Mouse (Mus musculus) testis, postnatal 14 days (tissue): ENCODE results near the gene Ctnna3.
"Not testable (repeated sequence)": the region's sequence is repeated elsewhere in the genome, so short reads cannot be mapped to it uniquely, and the experiment has no call there.

Experiments used
- DNase-seq: peaks from one replicate; pipeline ENCODE4 v3.0.0; 2021; ENCODE audit warnings: low spot score

Gene Ctnna3

DNA sequence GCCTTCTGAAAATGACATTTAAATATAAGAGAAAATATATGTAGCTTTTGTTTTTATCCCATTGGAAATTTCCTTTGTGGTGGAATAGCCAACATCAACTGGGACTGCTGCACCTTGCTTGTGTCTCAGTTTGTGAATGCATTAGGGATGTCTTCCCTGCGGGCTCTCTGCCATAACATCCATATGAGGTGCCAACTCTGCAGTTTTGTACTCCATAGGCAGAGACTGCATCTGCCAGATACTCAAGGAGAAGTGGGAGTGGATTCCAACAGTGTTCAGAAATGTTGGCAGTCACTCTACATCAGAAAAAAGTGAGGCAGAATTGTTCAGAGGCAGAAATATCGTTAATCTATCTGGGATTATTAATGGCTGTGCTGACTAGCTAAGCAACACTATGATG, 1158.2 kb downstream of the Ctnna3 start:
- DNase-seq: no peak

DNA sequence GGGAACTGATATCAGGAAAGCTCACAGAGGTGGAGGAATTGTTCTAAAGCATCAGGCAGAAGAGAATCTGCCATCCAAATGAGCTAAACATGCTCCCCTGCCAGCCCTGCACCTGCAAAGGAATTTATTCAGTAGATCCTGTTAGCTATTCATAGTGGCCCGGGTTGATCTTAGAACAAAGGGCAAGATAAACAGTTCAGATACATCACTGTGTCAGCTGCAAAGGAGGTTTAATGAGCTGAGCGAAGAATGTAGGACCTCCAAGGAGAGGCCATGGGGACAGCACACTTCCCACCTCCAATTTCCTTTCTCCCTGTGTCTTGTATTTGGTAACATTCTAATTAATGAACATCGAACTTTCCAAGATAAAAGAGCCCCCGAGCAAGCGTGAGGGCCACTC, 1206.9 kb downstream of the Ctnna3 start:
- DNase-seq: no peak

DNA sequence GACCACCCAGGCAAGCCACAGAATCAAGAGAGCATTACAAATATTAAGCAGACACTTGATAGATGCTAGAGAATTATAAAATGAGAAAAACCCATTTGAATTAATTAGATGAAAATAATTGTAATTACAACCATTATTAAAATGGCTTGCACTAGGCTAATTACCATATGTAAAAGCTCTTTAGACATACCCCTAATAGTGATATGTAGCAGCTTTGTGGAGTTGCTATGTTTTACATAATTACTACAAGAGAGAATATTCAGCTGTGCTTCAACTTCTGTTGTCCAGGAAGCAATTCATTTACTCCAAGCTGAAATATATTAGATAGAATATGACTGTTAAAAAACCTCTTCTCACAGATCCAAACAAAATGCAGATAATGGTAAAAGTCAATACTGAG, 1209.2 kb downstream of the Ctnna3 start:
- no peak for DNase-seq

DNA sequence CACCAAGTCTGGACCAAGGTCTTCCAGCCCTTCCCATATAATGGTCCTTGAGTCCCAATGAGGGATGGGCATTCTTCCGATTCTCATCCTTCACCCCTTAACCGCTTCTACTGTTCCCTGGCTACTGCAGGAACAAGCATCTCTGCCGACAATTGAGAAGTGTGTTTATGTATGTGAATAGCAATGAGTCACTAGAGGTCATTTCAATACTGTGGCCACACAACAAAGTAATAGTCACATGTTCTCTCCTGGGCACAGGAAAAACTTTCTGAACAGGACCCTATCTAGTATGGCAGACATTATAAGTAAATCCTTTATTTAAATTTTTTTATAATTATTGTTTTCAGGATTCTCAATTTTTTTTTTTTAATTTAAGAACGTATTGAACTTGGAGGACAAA, 1211.2 kb downstream of the Ctnna3 start:
- DNase-seq: no peak

DNA sequence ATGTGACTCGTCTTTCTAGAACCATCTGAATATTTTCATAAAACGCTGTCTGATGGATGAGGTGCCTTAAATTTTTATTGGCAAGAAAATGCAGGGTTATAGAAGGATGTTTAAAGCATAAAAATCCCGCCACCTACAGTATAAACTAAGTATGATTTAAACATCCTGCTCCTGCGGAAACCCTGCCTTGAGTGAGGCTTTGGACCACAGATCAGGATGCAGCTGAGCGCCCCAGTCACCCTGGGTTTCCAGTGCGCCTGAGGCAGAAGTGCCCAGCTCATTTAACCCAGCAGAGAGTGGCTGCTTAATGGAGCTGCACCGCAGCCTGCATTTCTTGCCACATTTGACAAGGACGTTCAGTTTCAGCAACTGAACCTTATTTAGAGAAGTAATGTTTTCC, 1211.7 kb downstream of the Ctnna3 start:
- DNase-seq: no peak

DNA sequence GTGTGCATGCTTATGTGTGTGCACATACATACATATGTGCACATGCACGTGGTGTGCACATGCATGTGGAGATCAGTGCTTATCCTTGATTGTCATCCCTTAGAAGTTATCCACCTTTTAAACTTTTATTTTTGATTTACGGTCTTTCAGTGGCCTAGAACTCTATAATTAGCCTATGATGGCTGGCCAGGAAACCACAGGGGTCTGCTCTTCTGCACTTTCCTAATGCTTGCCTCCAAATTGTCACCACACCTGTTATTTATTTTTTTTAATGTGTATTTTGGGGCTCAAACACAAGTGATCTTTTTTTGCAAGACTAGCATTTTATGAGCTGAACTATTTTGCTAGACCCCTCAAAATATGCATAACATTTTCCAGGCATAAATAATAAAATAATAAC, 1214.1 kb downstream of the Ctnna3 start:
- DNase-seq: no peak

DNA sequence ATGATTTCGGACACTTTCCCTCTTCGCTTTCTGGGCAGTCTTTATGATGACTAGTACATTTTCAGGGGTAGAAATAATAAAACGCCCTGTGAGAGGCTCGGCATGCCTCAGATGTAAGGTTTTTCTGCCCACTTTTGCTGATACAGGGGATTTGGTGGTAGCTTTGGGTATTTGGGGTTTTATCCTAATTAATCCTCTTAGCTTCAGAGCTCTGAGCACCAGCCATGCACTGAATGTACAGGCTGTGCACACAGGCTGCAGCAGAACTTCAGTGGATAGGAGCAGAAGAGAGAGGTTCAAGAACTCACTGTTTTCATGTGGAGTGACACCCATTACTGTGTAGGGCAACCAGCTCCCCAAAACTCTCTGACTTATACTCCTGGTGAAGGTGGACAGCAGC, 1231.3 kb downstream of the Ctnna3 start:
- DNase-seq: no peak

DNA sequence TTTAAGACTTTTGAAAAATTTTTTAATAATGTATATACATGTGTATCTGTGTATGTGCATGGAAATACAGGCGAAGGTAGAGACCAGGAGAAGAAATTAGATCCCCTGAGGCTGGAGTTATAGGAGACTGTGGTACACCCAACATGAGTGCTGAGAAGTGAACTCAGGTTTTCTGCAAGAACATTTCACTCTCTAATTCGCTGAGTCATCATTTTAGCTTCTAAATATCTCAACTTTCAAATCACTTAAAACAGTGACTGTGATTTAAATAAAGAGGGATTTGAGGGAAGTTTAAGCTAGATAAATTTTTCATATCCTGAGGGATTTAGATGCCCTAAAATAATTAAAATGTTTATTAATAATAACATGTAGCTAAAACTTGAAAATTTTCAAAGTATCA, 1241.6 kb downstream of the Ctnna3 start:
- no peak for DNase-seq

DNA sequence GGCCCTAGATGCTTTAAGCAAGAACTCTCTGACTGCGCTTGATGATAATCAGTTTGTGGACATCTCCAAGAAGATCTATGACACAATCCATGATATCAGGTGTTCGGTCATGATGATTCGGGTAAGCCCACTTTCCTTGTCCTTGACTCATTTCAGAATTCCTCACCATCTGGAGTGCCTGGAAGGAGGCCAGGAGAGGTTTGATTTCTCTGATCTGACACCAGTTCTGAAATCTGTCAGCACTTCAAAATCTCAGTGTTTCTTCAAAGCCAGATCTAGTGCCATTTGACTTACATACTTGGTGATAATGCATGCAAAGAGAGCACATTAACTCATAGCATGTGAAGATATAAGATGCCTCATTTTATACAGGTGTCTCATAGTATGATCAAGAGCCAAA, 1245.9 kb downstream of the Ctnna3 start:
- no peak for DNase-seq

DNA sequence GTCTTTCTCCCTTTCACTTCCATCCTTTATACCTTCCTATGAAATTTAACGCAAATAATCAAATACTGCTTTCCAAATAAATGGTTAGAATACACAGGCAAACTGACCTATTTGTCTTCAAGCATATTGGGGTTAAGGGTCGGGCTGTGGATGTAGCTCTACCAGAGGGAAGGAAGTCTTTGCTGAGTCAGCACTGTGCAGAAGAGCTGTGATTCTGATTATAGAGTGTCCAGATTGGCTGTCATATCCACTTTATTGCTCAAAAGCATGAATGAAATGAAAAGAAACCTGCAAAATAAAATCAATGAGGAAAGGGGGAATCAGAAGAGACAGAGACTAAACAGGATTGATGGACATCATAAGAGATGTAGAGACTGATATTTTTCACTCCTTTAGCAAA, 1280.1 kb downstream of the Ctnna3 start:
- no peak for DNase-seq

DNA sequence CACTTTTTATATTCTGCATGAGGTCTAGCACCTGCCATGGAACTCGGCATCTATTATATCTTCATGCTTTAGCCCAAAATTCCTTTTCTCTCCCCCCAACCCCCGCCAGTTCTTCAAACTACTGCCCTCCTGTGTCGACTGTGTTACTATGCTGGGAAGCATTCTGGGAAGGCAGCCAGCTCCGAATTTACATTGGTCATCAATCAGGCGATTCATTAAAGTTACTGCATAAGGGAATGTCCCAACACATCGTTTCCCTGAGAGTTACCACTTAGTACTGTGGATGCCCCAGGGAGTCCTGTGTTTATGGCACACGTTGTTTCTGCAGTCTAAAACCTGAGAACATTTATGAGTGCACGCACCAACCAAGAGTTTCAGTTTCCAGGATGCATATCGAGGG, 1288.1 kb downstream of the Ctnna3 start:
- no peak for DNase-seq

DNA sequence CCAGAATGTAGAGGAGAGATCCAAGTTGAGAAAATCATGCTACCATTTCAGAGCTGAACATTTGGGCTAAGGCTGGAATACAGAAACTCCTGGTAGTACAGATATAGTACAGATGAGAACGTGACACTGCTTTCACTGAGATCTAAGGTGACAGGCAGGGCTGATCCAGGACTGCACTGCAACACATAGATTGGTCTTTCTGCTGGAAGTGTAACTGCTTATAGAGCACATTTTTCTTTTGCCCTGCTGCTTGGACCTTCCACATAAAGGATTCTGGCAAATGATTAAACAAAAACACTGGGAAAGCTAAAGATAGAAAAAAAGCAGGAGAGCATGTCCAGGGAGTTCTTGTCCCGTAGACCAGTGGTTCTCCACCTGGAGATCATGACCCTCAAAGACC, 1305.8 kb downstream of the Ctnna3 start:
- DNase-seq: no peak

DNA sequence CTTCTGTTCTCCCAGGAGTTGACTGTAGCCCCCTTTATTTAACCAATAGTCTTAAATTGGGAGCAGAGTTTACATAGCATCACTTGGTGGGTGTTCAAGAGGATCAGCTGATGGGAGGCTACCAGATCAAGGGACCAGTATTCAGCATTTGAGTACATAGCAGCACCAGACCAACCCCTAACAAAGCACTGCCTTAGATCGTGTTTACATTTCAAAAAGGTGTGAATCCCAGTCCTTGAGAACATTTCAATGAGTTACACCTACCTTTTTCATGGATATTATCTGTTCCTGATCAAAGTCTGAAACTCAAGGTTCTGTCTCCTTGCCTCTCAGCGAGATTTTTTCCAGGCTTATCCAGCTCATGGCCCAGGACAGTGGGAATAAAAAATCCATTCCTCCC, 1306.7 kb downstream of the Ctnna3 start:
- DNase-seq: no peak

DNA sequence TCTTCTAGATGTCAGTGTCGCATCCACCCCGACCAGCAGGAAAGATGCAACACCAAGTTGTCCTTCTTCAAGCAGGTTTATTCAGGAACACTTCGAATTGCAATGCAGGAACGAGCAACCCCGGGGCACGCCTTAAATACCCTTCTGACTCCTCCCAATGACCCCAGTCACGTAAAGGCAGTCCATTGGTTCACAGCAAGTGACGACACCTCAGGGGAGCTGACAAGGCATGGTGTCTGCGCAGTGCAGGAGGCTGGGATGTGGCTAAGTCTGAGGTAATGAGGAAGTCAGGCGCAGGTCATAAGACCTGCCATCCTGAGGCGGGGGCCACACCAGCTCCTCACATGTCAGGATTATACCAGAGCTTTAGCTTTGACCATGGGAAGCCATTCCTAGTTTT, 1311.8 kb downstream of the Ctnna3 start:
- DNase-seq: not testable (repeated sequence)

DNA sequence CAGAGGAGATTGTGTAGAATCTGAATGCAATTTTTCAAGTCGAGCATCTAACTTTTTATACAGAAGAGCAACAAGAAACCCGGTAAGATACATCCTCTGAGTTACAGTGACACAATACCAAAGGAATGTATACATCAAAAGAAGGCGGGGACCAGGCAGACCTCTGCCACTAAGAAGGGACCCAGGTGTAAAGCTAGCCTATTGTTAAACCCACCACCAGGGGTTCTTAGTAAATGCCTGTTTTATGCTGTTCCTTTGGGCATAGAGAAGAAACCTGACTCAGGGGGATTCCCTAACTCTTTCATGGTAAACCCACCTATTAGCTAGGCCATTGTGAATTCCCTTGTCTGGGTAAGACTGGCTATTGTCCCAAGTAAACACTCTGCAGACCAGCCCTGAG, 1314.2 kb downstream of the Ctnna3 start:
- DNase-seq: not testable (repeated sequence)

DNA sequence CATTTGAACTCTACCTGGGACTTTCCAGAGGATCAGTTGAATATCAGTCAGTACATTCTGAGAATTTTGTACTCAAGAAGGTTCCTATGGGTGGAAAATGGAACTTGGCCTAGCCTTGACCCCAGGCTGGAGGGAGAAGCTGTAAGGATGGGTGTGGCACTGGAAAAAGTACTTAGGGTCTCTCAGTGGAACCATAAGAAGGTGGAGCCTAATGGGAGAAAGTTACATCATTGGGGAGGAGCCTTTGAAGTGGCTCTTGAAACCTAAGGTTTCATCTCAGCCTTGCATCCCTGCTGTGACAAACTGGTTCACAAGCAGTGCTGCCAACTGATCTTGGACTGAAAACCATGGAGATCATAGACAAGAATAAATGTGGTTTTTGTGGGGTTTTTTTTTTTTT, 1318.8 kb downstream of the Ctnna3 start:
- no peak for DNase-seq

DNA sequence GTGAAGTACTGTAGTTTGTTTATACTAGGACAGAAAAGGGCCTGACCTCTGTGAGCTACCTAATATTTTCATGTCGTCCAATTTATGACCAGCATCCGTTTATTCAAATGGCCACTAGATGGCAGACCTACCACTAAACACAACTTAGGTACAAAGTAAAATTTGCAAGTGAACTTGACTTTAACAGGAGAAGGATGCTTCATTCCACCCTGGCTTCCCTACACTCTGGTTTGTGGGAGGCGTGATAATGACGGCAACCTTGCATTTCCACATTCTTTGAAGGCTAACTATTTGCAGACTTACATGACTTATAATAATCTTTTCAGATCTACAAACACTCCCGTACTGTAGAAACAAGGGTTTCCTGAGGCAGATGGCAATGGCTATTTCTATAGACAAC, 1320.9 kb downstream of the Ctnna3 start:
- no peak for DNase-seq

DNA sequence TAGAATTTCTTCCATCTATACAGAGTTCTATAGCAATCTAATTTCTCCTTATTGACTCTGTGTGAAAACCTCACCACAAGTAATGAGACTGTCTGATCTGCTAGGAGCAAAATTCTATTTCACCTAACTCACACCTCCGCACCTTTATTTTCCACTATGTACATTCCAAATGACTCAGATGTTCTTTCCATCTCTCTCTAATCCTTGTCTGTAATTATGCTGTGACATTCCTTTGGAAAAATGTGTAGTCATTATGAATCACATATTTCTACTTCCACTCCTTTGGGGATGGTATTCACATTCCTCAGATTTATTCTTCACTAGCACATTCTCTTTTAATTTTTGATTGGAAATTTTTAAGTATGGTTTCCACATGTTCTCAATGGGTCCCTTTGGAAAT, 1406.4 kb downstream of the Ctnna3 start:
- DNase-seq: no peak

DNA sequence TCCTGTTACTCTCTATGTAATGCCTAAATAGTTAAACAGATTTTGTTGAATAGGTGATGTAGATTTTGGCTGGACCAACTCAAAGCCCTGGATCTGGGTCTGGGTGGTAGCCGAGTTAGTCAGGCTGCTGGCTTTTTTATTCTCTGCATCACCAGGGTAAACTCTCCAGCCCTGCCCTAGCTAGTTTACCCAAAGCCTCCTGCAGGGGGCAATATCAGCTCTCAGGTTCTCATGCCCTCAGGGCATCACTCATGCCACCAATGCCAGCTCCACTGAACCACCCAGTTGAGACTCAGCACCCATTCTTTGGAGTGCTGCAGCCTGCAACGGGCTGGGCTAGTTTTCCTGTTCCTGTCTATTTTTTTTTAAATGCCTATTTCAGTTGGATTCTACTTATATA, 1431.5 kb downstream of the Ctnna3 start:
- no peak for DNase-seq

DNA sequence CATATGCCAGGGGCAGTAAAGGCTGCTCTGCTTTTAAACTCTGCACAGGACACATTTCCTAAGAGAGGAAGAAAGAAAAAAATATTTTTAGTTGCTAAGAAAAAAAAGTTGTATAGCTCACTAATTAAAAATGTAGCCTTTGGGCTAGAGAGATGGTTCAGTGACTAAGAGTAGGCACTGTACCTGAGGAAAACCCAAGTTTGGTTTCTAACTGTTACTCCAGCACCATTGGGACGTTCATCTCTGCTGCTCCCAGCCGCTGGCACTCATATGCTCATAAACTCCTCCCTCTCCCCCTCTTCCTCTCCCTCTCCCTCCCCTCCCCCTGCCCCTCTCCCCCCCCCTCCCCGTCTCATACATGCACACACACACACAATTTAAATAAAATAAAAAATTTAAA, 1441.0 kb downstream of the Ctnna3 start:
- no peak for DNase-seq

DNA sequence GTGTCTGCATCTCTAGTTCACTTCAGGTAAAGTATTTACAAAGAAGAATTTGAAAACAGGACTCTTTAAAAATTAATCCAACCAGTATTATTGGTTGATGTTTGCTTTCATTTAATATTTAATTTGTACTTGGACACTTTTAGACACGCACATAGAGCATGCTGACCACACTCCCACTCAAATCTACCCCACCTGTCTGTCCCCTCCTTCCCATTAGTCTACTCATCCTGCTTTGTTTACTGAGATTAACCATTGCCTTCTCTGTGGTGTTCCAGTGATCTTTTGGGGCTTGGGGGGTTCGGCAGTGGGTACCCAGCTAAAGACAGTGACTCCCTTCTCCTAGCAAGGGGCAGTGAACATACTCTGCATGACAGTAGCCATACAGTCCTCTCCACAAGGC, 1446.6 kb downstream of the Ctnna3 start:
- DNase-seq: no peak

DNA sequence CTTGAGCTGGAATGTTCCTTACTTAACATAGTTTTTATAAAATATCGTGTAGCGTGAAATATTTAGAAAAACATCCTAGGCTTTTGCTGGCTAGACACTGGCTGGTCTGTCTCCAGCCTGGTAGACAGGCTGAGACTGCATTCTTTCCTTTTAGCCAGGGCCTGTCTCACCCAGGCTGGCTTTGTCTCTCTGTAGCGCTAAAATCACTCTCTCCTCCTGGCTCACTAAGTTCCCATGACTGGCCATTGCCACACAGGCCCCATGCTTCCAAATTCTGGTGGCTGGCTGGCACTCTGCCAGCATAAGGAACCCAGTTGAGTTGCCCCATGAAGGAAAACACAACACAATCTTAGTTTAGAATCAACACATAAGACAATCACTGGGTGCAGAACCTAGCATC, 1450.0 kb downstream of the Ctnna3 start:
- no peak for DNase-seq

DNA sequence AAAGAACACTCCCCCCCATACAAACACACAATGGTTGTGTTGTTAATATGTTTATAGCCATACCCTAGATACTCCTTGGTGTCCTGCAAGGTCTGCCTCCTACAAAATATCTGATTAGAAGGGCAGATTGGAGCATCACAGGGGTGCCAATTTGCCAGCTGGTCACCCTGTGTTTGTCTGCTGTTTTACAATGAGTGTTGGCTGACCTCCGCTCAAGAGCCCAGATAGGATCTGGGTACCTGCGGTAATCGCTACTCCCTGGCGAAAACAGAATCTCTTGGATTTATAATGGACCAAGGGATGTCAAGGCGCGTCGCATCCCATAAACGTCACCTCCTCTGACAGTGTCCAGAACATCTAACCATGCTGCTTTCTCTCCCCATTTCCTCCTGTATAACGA, 1457.0 kb downstream of the Ctnna3 start:
- DNase-seq: no peak

DNA sequence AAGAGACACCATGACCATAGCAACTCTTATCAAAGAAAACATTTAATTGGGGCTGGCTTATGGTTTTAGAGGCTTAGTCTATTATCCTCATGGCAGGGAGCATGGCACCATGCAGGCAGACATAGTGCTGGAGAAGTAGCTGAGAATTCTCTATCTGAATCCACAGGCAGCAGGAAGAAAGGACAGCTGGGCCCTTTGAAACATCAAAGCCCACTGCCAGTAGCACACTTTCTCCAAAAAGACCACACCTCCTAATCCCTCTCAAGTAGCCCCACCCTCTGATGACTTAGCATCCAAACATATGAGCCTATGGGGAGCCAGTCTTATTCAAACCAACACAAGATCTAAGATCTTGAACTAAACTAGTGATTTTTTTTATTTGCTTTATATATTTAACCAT, 1462.6 kb downstream of the Ctnna3 start:
- DNase-seq: no peak

DNA sequence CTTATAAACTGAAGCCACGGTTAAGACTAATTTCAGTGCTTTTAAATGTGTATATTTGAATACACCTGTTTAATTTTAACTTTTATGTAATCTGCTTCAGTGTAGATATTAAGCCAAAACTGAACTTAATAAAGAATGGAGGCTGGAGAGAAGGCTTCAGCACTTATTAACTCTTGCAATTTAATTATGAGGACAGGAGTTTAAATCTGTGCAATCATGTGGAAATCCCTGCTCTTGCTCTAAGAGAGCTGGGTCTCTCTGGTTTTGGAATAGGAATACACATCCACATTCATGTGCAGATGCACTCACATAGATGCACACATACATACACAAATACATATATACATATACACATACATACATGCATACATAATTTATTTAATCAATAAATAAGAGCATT, 1468.8 kb downstream of the Ctnna3 start:
- no peak for DNase-seq
